13 mouse cellular contexts compared by ENCODE assay signal in genomic region chr14:105016089-105016846, GRCm38 (mm10).
DNase-seq lines count a peak whose midpoint lies in the region; ATAC-seq lines count a peak whose summit lies in the region.
"Had no signal": no experiment of that assay in that cellular context is flagged by ENCODE, and none has a peak within 500 bp of the region (broad histone marks: within the 10 kb centered on the region; RNA-seq: fewer than 3 reads in every experiment).

No protein-coding gene starts in this region.

- H3K9ac ChIP-seq in hindbrain, embryonic 12.5 days = no peak overlapping the region
- no peak overlapping the region for H3K9ac ChIP-seq in neural tube, embryonic 11.5 days (ENCODE audit: low read length)
- H3K9ac ChIP-seq: heart, embryonic 13.5 days; limb, embryonic 12.5 days had no signal

- 19% methylated on average over 17 of the region's 17 CpGs for WGBS in hindbrain, embryonic 12.5 days
- WGBS in neural tube, embryonic 11.5 days = 30% methylated on average over 17 of the region's 17 CpGs

- H3K4me2 ChIP-seq in hindbrain, embryonic 12.5 days (replicated peaks) = peak overlapping the region; percentile 34
- no peak overlapping the region for H3K4me2 ChIP-seq in neural tube, embryonic 11.5 days (ENCODE audit: low read depth)
- H3K4me2 ChIP-seq: heart, embryonic 13.5 days; limb, embryonic 12.5 days had no signal

- H3K27me3 ChIP-seq in hindbrain, embryonic 12.5 days = no peaks in the 10 kb centered on the region
- no peaks in the 10 kb centered on the region for H3K27me3 ChIP-seq in neural tube, embryonic 11.5 days (ENCODE audit: control insufficient read depth, insufficient read depth, low read length)
- H3K27me3 ChIP-seq: heart, embryonic 13.5 days; limb, embryonic 12.5 days had no signal

- peak overlapping the region; percentile 0 for H3K4me3 ChIP-seq in hindbrain, embryonic 12.5 days
- no peak overlapping the region for H3K4me3 ChIP-seq in neural tube, embryonic 11.5 days (ENCODE audit: low read depth, low read length)
- H3K4me3 ChIP-seq: erythroblast, embryonic 14.5 days; heart, embryonic 13.5 days; limb, embryonic 12.5 days had no signal

- H3K27ac ChIP-seq in hindbrain, embryonic 12.5 days = peak overlapping the region; percentile 36; the same call in 1 of the 2 replicates
- H3K27ac ChIP-seq in neural tube, embryonic 11.5 days (ENCODE audit: low read depth, low read length) = no peak overlapping the region
- H3K27ac ChIP-seq: heart, embryonic 13.5 days; limb, embryonic 12.5 days had no signal

- H3K9me3 ChIP-seq in hindbrain, embryonic 12.5 days (replicated peaks) = no peaks in the 10 kb centered on the region; the same call in 1 of the 2 replicates
- no peaks in the 10 kb centered on the region for H3K9me3 ChIP-seq in neural tube, embryonic 11.5 days (ENCODE audit: control insufficient read depth, low read length)
- H3K9me3 ChIP-seq: heart, embryonic 13.5 days; limb, embryonic 12.5 days had no signal

- peaks cover 9% of the 10 kb centered on the region for H3K4me1 ChIP-seq in hindbrain, embryonic 12.5 days
- H3K4me1 ChIP-seq in neural tube, embryonic 11.5 days (ENCODE audit: control insufficient read depth, insufficient read depth, low read length) = no peaks in the 10 kb centered on the region
- H3K4me1 ChIP-seq: heart, embryonic 13.5 days; limb, embryonic 12.5 days had no signal

- ATAC-seq in hindbrain, embryonic 12.5 days (ENCODE audit: low FRiP score) = peak; percentile 79
- peak; percentile 46; the same call in 1 of the 2 replicates for ATAC-seq in neural tube, embryonic 11.5 days (ENCODE audit: insufficient read depth, low FRiP score, low TSS enrichment)

- DNase-seq in cerebellum, postnatal 10 days = peak; percentile 32 to 38
- DNase-seq in cerebellum, adult 8-10 months = no peak
- DNase-seq in embryo, embryonic 11.5 days (ENCODE audit: low read depth, low spot score) = peak; percentile 9
- DNase-seq in neural tube, embryonic 11.5 days (ENCODE audit: low spot score) = peak; percentile 59
- no peak for DNase-seq in heart, adult 11 months
- no peak for DNase-seq in urinary bladder, postnatal 4 days (ENCODE audit: low spot score in 2 of 2)
- no peak for DNase-seq in left cerebral cortex, adult 11 months (ENCODE audit: low spot score)
- DNase-seq: kidney, adult 8-10 months; lung, postnatal 4 days had no signal

- no peaks in the 10 kb centered on the region for H3K36me3 ChIP-seq in hindbrain, embryonic 12.5 days
- no peaks in the 10 kb centered on the region for H3K36me3 ChIP-seq in neural tube, embryonic 11.5 days (ENCODE audit: control insufficient read depth, insufficient read depth, low read length)
- H3K36me3 ChIP-seq: heart, embryonic 13.5 days; limb, embryonic 12.5 days had no signal

Comparison
In these comparisons a context has a peak if more than half of its experiments do, and no peak if none do; other contexts are left out.
1. DNase-seq: peak in cerebellum, postnatal 10 days (2 of 2), embryo, embryonic 11.5 days (single experiment) and neural tube, embryonic 11.5 days (single experiment); none in cerebellum, adult 8-10 months (single experiment), heart, adult 11 months (single experiment), urinary bladder, postnatal 4 days (0 of 2) and left cerebral cortex, adult 11 months (single experiment).